In genomic region chr7:5080010-5080751, GRCm38 (mm10) we compare ENCODE assay signal across 8 mouse cellular contexts. TPM values are rescaled to one million over a fixed set of nuclear protein-coding genes. Genes with fewer than 3 reads are reported as not detected.
DNase-seq lines count a peak whose midpoint lies in the region; ATAC-seq lines count a peak whose summit lies in the region.

Gene Epn1, plus strand, starts transcription at chr7:5080235.

- DNase-seq in adipocyte (ENCODE audit: low spot score) = peak; percentile 92
- peak; percentile 99 for DNase-seq in embryo, embryonic 10 days (ENCODE audit: low spot score)
- DNase-seq in gastrocnemius, postnatal 14 days = peak; percentile 97
- DNase-seq in left cerebral cortex, postnatal 10 days (ENCODE audit: extremely low spot score in 1 of 2, low spot score in 2 of 2) = peak; percentile 95 to 99
- DNase-seq in right cerebral cortex, postnatal 25 days = peak; percentile 98
- DNase-seq in urinary bladder, postnatal 4 days (ENCODE audit: low spot score in 2 of 2) = peak; percentile 94 to 96

- peak; percentile 98 for ATAC-seq in inflammation-experienced regulatory T-cells, adult 6 months
- ATAC-seq in megakaryocyte-erythroid progenitor cell, adult 5-6 weeks (replicated peaks; ENCODE audit: low FRiP score, low TSS enrichment, poor library complexity, severe bottlenecking) = peak; percentile 89

- intact Hi-C loops in gastrocnemius, postnatal 14 days (cut with DNase I; ENCODE audit: low total_unique reads) = no loop called here
- intact Hi-C loops in left cerebral cortex, postnatal 10 days (cut with DNase I) = loop anchor here (2.0 to 10.0 kb wide), 2 partner anchors 17 to 1095 kb away; partner anchors contain the start of genes U2af2 and Zfp444

RNA-seq across cellular contexts. Expression of gene Epn1, which starts in this region (rescaled TPM):
- 100 to 1,000 TPM; 100 to 107 TPM for total RNA-seq in gastrocnemius, postnatal 14 days (2021)
- polyA plus RNA-seq in inflammation-experienced regulatory T-cells, adult 6 months (2017; shearing (Covaris generic)) = 1 to 10 TPM; 5.8 to 7.3 (median 6.8) TPM
- total RNA-seq in left cerebral cortex, postnatal 10 days (2021) = 100 to 1,000 TPM; 387 to 408 TPM
- total RNA-seq in megakaryocyte-erythroid progenitor cell, adult 5-6 weeks (2014; fragmentation: Nextera tagmentation) = 134 and 193 TPM in 2 replicates
- total RNA-seq in megakaryocyte-erythroid progenitor cell, adult 5-6 weeks (2017) = 51.1 and 62.6 TPM in 2 replicates

Comparison
In these comparisons a context has a peak if more than half of its experiments do, and no peak if none do; other contexts are left out.
1. Peak in every context shown above with its lines: DNase-seq and ATAC-seq.